Mouse (Mus musculus) stomach, postnatal 0 days (tissue): ENCODE results near the gene Nckap5l. TPM values are rescaled to one million over a fixed set of nuclear protein-coding genes. Genes with fewer than 3 reads are reported as not detected.
A peak's percentile ranks its signal among the peaks of the same experiment; 100 is the strongest.

Experiments used
- ATAC-seq: fragments of 200-750 bp; cut with Nextera tagmentation; 2 replicates; pipeline ENCODE4 v1.8.0; 2017; ENCODE audit not compliant: low FRiP score, low TSS enrichment
- DNase-seq: peaks from one replicate; pipeline ENCODE4 v3.0.0-alpha.2; 2016; ENCODE audit warnings: low spot score
- H3K27ac ChIP-seq: fragments of 300-500 bp; sonication (generic); replicated peaks from 2 replicates; pipeline ENCODE4 v1.5.1; 2014; ENCODE audit warnings: mild to moderate bottlenecking, control low read depth
- H3K27me3 ChIP-seq: fragments of 300-500 bp; sonication (generic); 2 replicates; pipeline ENCODE4 v1.6.1; 2014; ENCODE audit warnings: low read length; ENCODE audit not compliant: control insufficient read depth, insufficient read depth
- H3K36me3 ChIP-seq: fragments of 300-500 bp; sonication (generic); 2 replicates; pipeline ENCODE4 v1.6.1; 2014; ENCODE audit warnings: low read length, mixed read lengths; ENCODE audit not compliant: control insufficient read depth, insufficient read depth
- H3K4me1 ChIP-seq: fragments of 300-500 bp; sonication (generic); replicated peaks from 2 replicates; pipeline ENCODE4 v1.6.1; 2014; ENCODE audit warnings: antibody characterized with exemption; ENCODE audit not compliant: control insufficient read depth, insufficient read depth
- H3K4me2 ChIP-seq: fragments of 300-500 bp; sonication (generic); replicated peaks from 2 replicates; pipeline ENCODE4 v1.6.1; 2014; ENCODE audit warnings: low read depth, mild to moderate bottlenecking, control low read depth, moderate library complexity
- H3K4me3 ChIP-seq: fragments of 300-500 bp; sonication (generic); 2 replicates; pipeline ENCODE4 v1.5.1; 2014; ENCODE audit warnings: low read depth, low read length, control low read depth
- H3K9ac ChIP-seq: fragments of 300-500 bp; sonication (generic); 2 replicates; pipeline ENCODE4 v1.6.1; 2014; ENCODE audit warnings: mild to moderate bottlenecking, low read length, control low read depth, mixed read lengths
- H3K9me3 ChIP-seq: fragments of 300-500 bp; sonication (generic); 2 replicates; pipeline ENCODE4 v1.6.1; 2016; ENCODE audit warnings: low read length; ENCODE audit not compliant: control insufficient read depth
- CTCF ChIP-seq: IDR thresholded peaks from 2 replicates; pipeline ENCODE4 v1.5.1; 2016; ENCODE audit warnings: antibody characterized with exemption, low read depth, mild to moderate bottlenecking, moderate library complexity
- EP300 ChIP-seq: optimal IDR thresholded peaks from 2 replicates; pipeline ENCODE3; 2016; ENCODE audit warnings: antibody characterized with exemption
- WGBS: fragments of 180-500 bp; shearing (Covaris S2); extraction: QIAGEN DNeasy Blood & Tissue Kit; methylation state at CpG from one replicate; pipeline ENCODE4 v1.1.7; 2014; 5-methylcytosine and 5-hydroxymethylcytosine counted together
- polyA plus RNA-seq: library from polyadenylated mRNA; unstranded; fragments of >200 nt; fragmentation: Nextera tagmentation; extraction: Ambion mirVana; gene quantifications from 2 replicates; pipeline ENCODE4 v1.2.1, GENCODE M21; 2015

Nckap5l gene
- polyA plus RNA-seq, 1 experiment from 2014 or later: 2.1 TPM

DNA sequence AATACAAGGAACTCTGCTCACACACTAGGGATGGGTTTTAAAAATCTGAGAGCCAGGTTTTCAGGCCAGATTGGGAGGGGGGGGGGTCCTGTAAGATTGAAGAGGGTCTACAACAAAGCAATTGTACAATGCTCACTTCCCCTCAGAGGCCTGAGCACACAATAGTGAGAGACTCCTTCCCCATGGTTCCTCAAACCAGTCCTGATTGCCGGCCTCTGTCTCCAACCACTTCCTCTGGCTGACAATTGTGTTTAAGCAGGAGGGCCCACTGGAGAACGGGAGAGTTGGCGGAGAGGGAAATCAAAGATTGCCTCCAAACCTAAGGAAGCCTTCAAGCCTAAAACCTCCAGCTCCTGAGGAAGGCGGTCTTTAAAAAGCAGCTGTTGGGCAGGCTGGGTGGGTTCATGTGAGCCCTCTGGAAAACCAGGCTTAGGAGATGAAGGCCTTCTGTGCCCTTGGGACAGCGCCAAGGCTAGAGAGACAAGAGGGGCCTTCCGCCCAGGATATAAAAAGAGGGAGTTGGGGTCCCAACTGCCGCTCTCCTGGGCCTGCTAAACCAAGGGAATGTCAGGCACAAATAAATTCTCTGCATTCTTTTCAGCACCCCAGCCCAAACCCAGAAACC is 1.1 kb downstream of the Nckap5l start:
- H3K4me2 ChIP-seq: peak overlapping the region; percentile 86

GRCm38 (mm10) chr15:99455415-99455814 is 2.1 kb downstream of the Nckap5l start:
- no peak overlapping the region for H3K27ac ChIP-seq
- WGBS: 80% methylated on average over 3 of the region's 3 CpGs
- TF ChIP-seq CTCF (no peak), EP300 (no peak)
- no peaks in the 10 kb centered on the region for H3K4me1 ChIP-seq
- H3K4me2 ChIP-seq: no peak overlapping the region
- no peak overlapping the region for H3K4me3 ChIP-seq
- DNase-seq: no peak
- no peaks in the 10 kb centered on the region for H3K36me3 ChIP-seq
- H3K9me3 ChIP-seq: no peaks in the 10 kb centered on the region
- H3K27me3 ChIP-seq: no peaks in the 10 kb centered on the region
- peak overlapping the region; percentile 18; the same call in 1 of the 2 replicates for H3K9ac ChIP-seq
- no peak for ATAC-seq

More for the DNA sequence above, 1.1 kb downstream of the Nckap5l start:
- peak overlapping the region; percentile 72 for H3K4me3 ChIP-seq
- peak overlapping the region; percentile 88 for H3K27ac ChIP-seq
- no peaks in the 10 kb centered on the region for H3K36me3 ChIP-seq
- H3K27me3 ChIP-seq: no peaks in the 10 kb centered on the region
- no peaks in the 10 kb centered on the region for H3K9me3 ChIP-seq
- H3K9ac ChIP-seq: peak overlapping the region; percentile 79
- TF ChIP-seq CTCF: no peak
- no peak for TF ChIP-seq EP300
- 23% methylated on average over 7 of the region's 7 CpGs for WGBS
- ATAC-seq (no peak), DNase-seq (no peak)
- H3K4me1 ChIP-seq: no peaks in the 10 kb centered on the region

DNA sequence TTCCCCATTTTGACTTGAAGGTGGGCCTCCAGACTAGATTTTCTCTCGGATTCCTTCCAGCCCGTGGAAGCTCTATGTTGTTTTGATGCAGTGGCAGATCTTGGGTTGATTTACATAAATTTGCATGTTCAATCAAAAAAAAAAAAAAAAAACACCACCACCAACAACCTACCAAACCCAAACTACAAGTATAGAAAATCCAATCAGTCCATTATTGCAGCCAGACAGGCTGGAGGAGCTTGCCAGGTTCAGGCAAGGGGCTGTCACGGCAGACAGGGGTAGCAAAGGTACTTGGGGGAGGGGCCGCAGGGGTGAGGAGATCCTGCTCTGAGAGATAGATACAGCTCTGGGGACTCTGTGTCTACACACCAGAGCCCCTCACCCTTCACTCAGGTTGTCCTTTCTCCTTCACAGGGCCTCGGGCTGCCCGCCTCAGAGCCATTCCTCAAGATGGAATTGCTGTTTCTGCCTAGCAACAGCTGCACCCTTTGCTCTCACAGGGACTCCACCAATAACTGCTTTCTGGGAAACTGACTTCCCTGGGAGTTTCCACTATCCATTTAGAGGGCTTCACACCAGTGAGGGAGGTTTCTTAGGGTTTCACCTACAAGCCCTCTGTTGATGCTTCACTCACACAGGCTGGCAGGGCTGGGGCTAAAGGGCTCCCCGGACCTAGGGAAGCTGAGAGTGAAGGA is 2.8 kb downstream of the Nckap5l start:
- TF ChIP-seq EP300: no peak
- TF ChIP-seq CTCF: no peak
- no peak overlapping the region for H3K27ac ChIP-seq
- H3K27me3 ChIP-seq: no peaks in the 10 kb centered on the region
- no peaks in the 10 kb centered on the region for H3K9me3 ChIP-seq
- 86% methylated on average over 7 of the region's 7 CpGs for WGBS
- H3K9ac ChIP-seq: no peak overlapping the region; the same call in 1 of the 2 replicates
- no peaks in the 10 kb centered on the region for H3K36me3 ChIP-seq
- H3K4me2 ChIP-seq: no peak overlapping the region
- no peak for ATAC-seq
- no peak for DNase-seq
- no peak overlapping the region for H3K4me3 ChIP-seq
- no peaks in the 10 kb centered on the region; the same call in 1 of the 2 replicates for H3K4me1 ChIP-seq

DNA sequence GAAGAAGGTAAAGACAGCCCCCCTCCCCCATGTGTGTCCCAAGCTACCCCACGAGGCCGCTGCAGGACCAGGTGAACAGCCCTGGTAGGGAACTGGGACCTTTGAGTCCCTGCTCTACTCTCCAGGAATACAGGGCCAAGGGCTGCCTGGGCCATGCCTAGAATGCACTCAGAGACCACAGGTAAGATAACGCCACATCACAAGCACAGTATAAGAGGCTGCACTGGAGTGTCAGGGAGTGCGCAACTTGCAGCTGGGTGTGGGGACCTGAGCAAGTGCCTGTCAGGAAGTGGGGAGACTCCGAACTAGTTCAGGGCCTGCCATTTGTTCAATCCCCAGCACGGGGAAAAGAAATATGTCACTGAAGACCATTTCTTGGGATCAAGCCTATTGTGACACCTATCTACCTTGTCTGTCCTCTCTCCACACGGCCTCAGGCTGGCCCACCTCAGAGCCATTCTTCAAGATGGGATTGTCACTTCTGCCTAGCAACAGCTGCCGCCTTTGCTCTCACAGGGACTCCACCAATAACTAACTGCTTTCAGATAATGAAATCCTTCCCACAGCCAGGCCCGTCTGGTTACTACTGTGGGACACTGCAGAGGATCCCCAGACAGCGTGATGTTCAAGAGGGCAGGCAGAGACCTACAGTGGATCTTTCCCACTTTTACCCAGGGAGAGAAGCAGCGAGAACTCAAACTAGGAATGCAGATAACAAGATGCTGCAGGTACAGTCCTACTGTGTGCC is 4.2 kb downstream of the Nckap5l start:
- Histone ChIP-seq H3K9me3 (no peaks in the 10 kb centered on the region), H3K4me3 (no peak overlapping the region), H3K4me1 (no peaks in the 10 kb centered on the region; the same call in 1 of the 2 replicates), H3K9ac (no peak overlapping the region), H3K27ac (no peak overlapping the region), H3K36me3 (no peaks in the 10 kb centered on the region), H3K27me3 (no peaks in the 10 kb centered on the region), H3K4me2 (no peak overlapping the region)
- no peak for TF ChIP-seq CTCF
- no peak for TF ChIP-seq EP300
- 76% methylated on average over 11 of the region's 11 CpGs for WGBS
- ATAC-seq (no peak), DNase-seq (no peak)

GRCm38 (mm10) chr15:99449751-99450280 is 7.7 kb downstream of the Nckap5l start:
- Histone ChIP-seq H3K4me2 (no peak overlapping the region), H3K36me3 (no peaks in the 10 kb centered on the region), H3K27me3 (no peaks in the 10 kb centered on the region), H3K4me1 (no peaks in the 10 kb centered on the region; the same call in 1 of the 2 replicates), H3K27ac (no peak overlapping the region), H3K9me3 (no peaks in the 10 kb centered on the region), H3K9ac (no peak overlapping the region), H3K4me3 (no peak overlapping the region)
- peak; percentile 25; the same call in 1 of the 2 replicates for ATAC-seq
- DNase-seq: no peak
- 60% methylated on average over 8 of the region's 8 CpGs for WGBS
- TF ChIP-seq CTCF: no peak
- TF ChIP-seq EP300: no peak
